Mouse (Mus musculus): Measurements from ENCODE around the gene Defb21. TPM values are rescaled to one million over a fixed set of nuclear protein-coding genes. Genes with fewer than 3 reads are reported as not detected.

The Defb21 gene
- polyA plus RNA-seq, 1 experiment from 2014 or later = not detected

DNA sequence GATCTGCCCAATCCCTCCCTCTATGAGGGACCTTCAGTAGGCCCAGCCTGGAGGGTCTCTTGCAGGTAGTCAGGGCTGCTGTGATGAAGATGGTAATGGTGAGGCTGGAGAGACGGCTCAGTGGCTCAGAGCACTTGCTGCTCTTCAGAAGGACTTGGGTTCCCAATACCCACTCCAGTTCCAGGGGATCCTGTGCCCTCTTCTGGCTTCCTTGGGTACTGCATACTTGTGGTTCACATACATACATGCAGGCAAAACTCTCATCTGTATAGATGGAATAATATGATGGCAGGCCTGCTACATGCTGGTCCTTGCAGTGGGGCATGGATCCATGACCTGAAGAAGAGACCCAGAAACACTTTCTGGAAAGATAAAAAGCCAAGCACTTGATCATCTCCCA, 36.2 kb downstream of the Defb21 start:
- DNase-seq (ENCODE audit: low spot score) = no peak
- Histone ChIP-seq H3K9me3 (replicated peaks; ENCODE audit: control insufficient read depth, low read length) (no peaks in the 10 kb centered on the region), H3K4me2 (ENCODE audit: low read depth, low read length) (no peak overlapping the region), H3K27ac (replicated peaks; ENCODE audit: low read depth, low read length) (no peak overlapping the region), H3K27me3 (ENCODE audit: control insufficient read depth, insufficient read depth, low read length) (no peaks in the 10 kb centered on the region), H3K4me3 (ENCODE audit: low read depth, low read length) (no peak overlapping the region), H3K36me3 (replicated peaks; ENCODE audit: control insufficient read depth, insufficient read depth, low read depth, low read length) (no peaks in the 10 kb centered on the region), H3K9ac (replicated peaks; ENCODE audit: low read length) (no peak overlapping the region), H3K4me1 (ENCODE audit: control insufficient read depth, insufficient read depth, low read length) (no peaks in the 10 kb centered on the region)
- WGBS = 78% methylated on average over 1 of the region's 1 CpGs
- ATAC-seq (replicated peaks; ENCODE audit: insufficient number of reproducible peaks, low FRiP score, low TSS enrichment, low read depth) = no peak

- no peak overlapping the region for H3K27ac ChIP-seq (replicated peaks; ENCODE audit: low read depth, low read length)
- ATAC-seq (replicated peaks; ENCODE audit: insufficient number of reproducible peaks, low FRiP score, low TSS enrichment, low read depth) = no peak
- no peaks in the 10 kb centered on the region for H3K36me3 ChIP-seq (replicated peaks; ENCODE audit: control insufficient read depth, insufficient read depth, low read depth, low read length)
- H3K4me1 ChIP-seq (ENCODE audit: control insufficient read depth, insufficient read depth, low read length) = no peaks in the 10 kb centered on the region
- H3K27me3 ChIP-seq (ENCODE audit: control insufficient read depth, insufficient read depth, low read length) = no peaks in the 10 kb centered on the region
- H3K4me3 ChIP-seq (ENCODE audit: low read depth, low read length) = no peak overlapping the region
- H3K9me3 ChIP-seq (replicated peaks; ENCODE audit: control insufficient read depth, low read length) = no peaks in the 10 kb centered on the region
- 32% methylated on average over 7 of the region's 8 CpGs for WGBS
- H3K9ac ChIP-seq (replicated peaks; ENCODE audit: low read length) = no peak overlapping the region
- no peak overlapping the region for H3K4me2 ChIP-seq (ENCODE audit: low read depth, low read length)
- peak; percentile 10 for DNase-seq (ENCODE audit: low spot score)
Measured at GRCm38 (mm10) chr2:152612193-152612592, 39.6 kb downstream of the Defb21 start.

DNA sequence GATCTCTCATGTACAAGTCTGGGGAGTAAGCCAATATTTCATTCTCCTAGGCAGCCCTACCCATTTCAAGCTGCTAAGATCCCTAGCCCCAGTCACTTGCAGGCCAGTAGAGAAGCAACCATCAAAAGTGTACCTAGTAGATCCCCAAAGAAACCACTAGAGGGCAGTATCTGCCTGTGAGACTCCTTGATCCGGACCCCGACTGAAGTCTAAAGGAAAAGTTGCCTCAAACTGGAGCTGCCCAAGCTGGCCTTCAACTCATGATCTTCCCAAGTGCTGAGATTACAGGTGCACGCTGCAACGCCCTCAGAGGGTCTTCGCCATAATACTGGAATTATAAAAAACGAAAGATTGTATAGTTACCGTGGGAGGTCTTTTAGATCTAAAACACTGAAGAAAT, 43.0 kb downstream of the Defb21 start:
- no peaks in the 10 kb centered on the region for H3K9me3 ChIP-seq (replicated peaks; ENCODE audit: control insufficient read depth, low read length)
- H3K9ac ChIP-seq (replicated peaks; ENCODE audit: low read length) = no peak overlapping the region
- H3K36me3 ChIP-seq (replicated peaks; ENCODE audit: control insufficient read depth, insufficient read depth, low read depth, low read length) = no peaks in the 10 kb centered on the region
- ATAC-seq (replicated peaks; ENCODE audit: insufficient number of reproducible peaks, low FRiP score, low TSS enrichment, low read depth) = no peak
- DNase-seq (ENCODE audit: low spot score) = peak; percentile 89
- no peaks in the 10 kb centered on the region for H3K4me1 ChIP-seq (ENCODE audit: control insufficient read depth, insufficient read depth, low read length)
- H3K27me3 ChIP-seq (ENCODE audit: control insufficient read depth, insufficient read depth, low read length) = no peaks in the 10 kb centered on the region
- WGBS = 12% methylated on average over 7 of the region's 7 CpGs
- H3K4me3 ChIP-seq (ENCODE audit: low read depth, low read length) = no peak overlapping the region
- H3K4me2 ChIP-seq (ENCODE audit: low read depth, low read length) = no peak overlapping the region
- no peak overlapping the region for H3K27ac ChIP-seq (replicated peaks; ENCODE audit: low read depth, low read length)

DNA sequence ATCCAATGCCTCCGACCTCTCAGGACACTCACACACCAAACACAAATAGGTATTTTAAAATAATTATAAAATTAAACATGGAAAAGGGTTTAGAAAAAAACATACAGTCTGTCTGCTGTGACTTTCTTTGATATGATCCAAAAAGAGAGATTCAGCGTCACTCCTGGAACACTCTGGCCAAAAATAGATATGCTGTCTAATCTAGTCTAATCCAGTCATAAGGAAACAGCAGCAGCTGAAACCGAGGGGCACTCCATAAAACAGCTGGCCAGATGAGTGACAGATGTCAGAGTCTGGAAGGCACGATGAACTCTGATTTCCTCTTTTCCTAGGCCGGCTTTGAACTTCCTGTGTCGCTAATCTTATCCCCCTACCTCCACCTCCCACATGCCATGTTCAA, 43.9 kb downstream of the Defb21 start:
- Histone ChIP-seq H3K27ac (replicated peaks; ENCODE audit: low read depth, low read length) (no peak overlapping the region), H3K27me3 (ENCODE audit: control insufficient read depth, insufficient read depth, low read length) (no peaks in the 10 kb centered on the region), H3K36me3 (replicated peaks; ENCODE audit: control insufficient read depth, insufficient read depth, low read depth, low read length) (no peaks in the 10 kb centered on the region), H3K4me2 (ENCODE audit: low read depth, low read length) (no peak overlapping the region), H3K4me1 (ENCODE audit: control insufficient read depth, insufficient read depth, low read length) (no peaks in the 10 kb centered on the region), H3K9ac (replicated peaks; ENCODE audit: low read length) (no peak overlapping the region), H3K4me3 (ENCODE audit: low read depth, low read length) (no peak overlapping the region), H3K9me3 (replicated peaks; ENCODE audit: control insufficient read depth, low read length) (no peaks in the 10 kb centered on the region)
- ATAC-seq (replicated peaks; ENCODE audit: insufficient number of reproducible peaks, low FRiP score, low TSS enrichment, low read depth) = no peak
- DNase-seq (ENCODE audit: low spot score) = no peak
- WGBS = 71% methylated on average over 6 of the region's 6 CpGs

DNA sequence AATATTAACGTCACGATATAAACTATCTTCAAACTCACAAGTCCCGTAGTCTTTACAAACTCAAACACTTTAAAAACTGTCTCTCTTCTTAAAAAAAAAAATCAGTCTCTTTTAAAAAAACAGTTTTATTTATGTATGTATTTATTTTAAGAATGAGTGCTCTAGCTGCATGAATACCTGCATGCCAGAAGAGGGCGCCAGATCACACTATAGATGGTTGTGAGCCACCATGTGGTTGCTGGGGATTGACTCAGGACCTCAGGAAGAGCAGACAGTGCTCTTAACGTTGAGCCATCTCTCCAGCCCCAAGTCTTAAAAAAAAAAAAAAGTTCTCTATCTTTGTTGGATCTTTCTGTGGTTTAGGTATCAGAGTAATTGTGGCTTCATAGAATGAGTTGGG, 44.8 kb downstream of the Defb21 start:
- Histone ChIP-seq H3K4me1 (ENCODE audit: control insufficient read depth, insufficient read depth, low read length) (no peaks in the 10 kb centered on the region), H3K4me3 (ENCODE audit: low read depth, low read length) (no peak overlapping the region), H3K27ac (replicated peaks; ENCODE audit: low read depth, low read length) (no peak overlapping the region), H3K36me3 (replicated peaks; ENCODE audit: control insufficient read depth, insufficient read depth, low read depth, low read length) (no peaks in the 10 kb centered on the region), H3K4me2 (ENCODE audit: low read depth, low read length) (no peak overlapping the region), H3K27me3 (ENCODE audit: control insufficient read depth, insufficient read depth, low read length) (no peaks in the 10 kb centered on the region), H3K9me3 (replicated peaks; ENCODE audit: control insufficient read depth, low read length) (no peaks in the 10 kb centered on the region), H3K9ac (replicated peaks; ENCODE audit: low read length) (no peak overlapping the region)
- ATAC-seq (replicated peaks; ENCODE audit: insufficient number of reproducible peaks, low FRiP score, low TSS enrichment, low read depth) = no peak
- DNase-seq (ENCODE audit: low spot score) = no peak
- 53% methylated on average over 5 of the region's 5 CpGs for WGBS

DNA sequence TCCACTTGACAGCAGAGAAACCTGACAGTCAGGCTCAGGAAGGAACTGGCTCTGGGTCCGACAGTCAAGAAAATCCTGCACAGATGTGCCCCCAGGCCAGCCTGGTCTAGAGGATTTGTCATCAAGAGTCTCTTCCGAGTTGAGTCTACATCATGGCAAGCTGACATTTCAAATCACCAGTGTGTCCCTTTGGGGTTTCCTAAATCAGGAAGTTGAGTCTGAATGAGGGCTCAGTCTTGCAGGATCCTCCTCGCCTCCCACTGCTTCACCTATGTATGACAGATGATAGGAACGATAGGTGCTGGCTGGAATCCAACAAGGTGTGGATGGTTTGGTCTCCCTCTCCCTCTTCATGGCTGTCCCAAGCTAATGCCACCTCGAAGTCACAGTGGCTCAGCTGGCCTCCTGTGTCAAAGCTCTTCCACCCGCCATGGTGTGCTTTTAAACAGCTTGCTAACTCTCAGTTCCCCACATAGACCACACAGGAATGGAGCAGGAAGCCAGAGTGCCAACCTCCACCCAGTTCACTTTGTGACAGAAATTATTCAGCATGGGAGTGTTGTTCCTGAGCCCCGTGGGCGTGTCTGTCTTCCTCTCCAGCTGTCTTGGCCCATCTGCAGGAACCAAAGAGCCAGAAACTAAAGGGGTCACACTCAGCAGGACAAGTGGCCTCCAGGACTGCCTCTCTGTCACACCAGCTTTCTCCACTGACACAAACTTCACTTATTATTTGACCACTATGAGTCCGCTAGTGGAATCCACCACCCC, 48.0 kb downstream of the Defb21 start:
- Histone ChIP-seq H3K9me3 (replicated peaks; ENCODE audit: control insufficient read depth, low read length) (no peaks in the 10 kb centered on the region), H3K4me1 (ENCODE audit: control insufficient read depth, insufficient read depth, low read length) (no peaks in the 10 kb centered on the region), H3K9ac (replicated peaks; ENCODE audit: low read length) (no peak overlapping the region), H3K4me3 (ENCODE audit: low read depth, low read length) (no peak overlapping the region), H3K27me3 (ENCODE audit: control insufficient read depth, insufficient read depth, low read length) (peaks cover 3% of the 10 kb centered on the region), H3K4me2 (ENCODE audit: low read depth, low read length) (no peak overlapping the region), H3K36me3 (replicated peaks; ENCODE audit: control insufficient read depth, insufficient read depth, low read depth, low read length) (no peaks in the 10 kb centered on the region), H3K27ac (replicated peaks; ENCODE audit: low read depth, low read length) (no peak overlapping the region)
- DNase-seq (ENCODE audit: low spot score) = no peak
- no peak for ATAC-seq (replicated peaks; ENCODE audit: insufficient number of reproducible peaks, low FRiP score, low TSS enrichment, low read depth)
- 63% methylated on average over 9 of the region's 9 CpGs for WGBS

DNA sequence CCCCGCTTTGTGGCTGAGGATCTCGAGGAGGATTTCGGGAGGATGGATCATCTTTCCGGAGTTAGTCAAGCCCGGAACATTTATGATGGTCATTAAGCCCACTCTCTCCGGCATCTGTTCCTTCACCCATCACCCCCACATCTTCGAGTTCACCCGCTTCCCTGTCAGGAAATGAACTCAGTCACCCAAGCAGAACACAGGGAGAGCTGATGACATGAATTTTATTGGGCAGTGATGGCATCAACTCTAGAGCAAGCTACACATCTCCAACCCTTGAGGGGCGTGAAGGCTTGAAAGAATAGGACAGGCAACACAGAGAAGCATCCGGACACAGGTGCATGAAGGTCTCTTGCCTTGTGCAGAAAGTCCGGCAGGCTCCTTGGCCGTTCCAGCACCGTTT, 49.6 kb downstream of the Defb21 start:
- Histone ChIP-seq H3K4me1 (ENCODE audit: control insufficient read depth, insufficient read depth, low read length) (peaks cover 2% of the 10 kb centered on the region; the same call in 1 of the 2 replicates), H3K27ac (replicated peaks; ENCODE audit: low read depth, low read length) (no peak overlapping the region), H3K4me3 (ENCODE audit: low read depth, low read length) (no peak overlapping the region), H3K9ac (replicated peaks; ENCODE audit: low read length) (no peak overlapping the region), H3K27me3 (ENCODE audit: control insufficient read depth, insufficient read depth, low read length) (peaks cover 17% of the 10 kb centered on the region), H3K36me3 (replicated peaks; ENCODE audit: control insufficient read depth, insufficient read depth, low read depth, low read length) (no peaks in the 10 kb centered on the region), H3K9me3 (replicated peaks; ENCODE audit: control insufficient read depth, low read length) (no peaks in the 10 kb centered on the region), H3K4me2 (ENCODE audit: low read depth, low read length) (no peak overlapping the region)
- no peak for ATAC-seq (replicated peaks; ENCODE audit: insufficient number of reproducible peaks, low FRiP score, low TSS enrichment, low read depth)
- DNase-seq (ENCODE audit: low spot score) = no peak
- 88% methylated on average over 13 of the region's 13 CpGs for WGBS

- H3K4me3 ChIP-seq (ENCODE audit: low read depth, low read length) = no peak within 1 kb of the TSS
- H3K4me2 ChIP-seq (ENCODE audit: low read depth, low read length) = no peak within 1 kb of the TSS
- peaks cover 2% of the 10 kb centered on the region; the same call in 1 of the 2 replicates for H3K4me1 ChIP-seq (ENCODE audit: control insufficient read depth, insufficient read depth, low read length)
- ATAC-seq (replicated peaks; ENCODE audit: insufficient number of reproducible peaks, low FRiP score, low TSS enrichment, low read depth) (no peak), DNase-seq (ENCODE audit: low spot score) (no peak)
- 82% methylated on average over 7 of the region's 7 CpGs for WGBS
- peaks cover 22% of the 10 kb centered on the region for H3K27me3 ChIP-seq (ENCODE audit: control insufficient read depth, insufficient read depth, low read length)
- H3K9me3 ChIP-seq (replicated peaks; ENCODE audit: control insufficient read depth, low read length) = no peaks in the 10 kb centered on the region
- no peak within 1 kb of the TSS for H3K27ac ChIP-seq (replicated peaks; ENCODE audit: low read depth, low read length)
- H3K9ac ChIP-seq (replicated peaks; ENCODE audit: low read length) = no peak within 1 kb of the TSS
- H3K36me3 ChIP-seq (replicated peaks; ENCODE audit: control insufficient read depth, insufficient read depth, low read depth, low read length) = no peaks in the 10 kb centered on the region
Measured at GRCm38 (mm10) chr2:152622953-152623352, 50.4 kb downstream of the Defb21 start, which contains the start of gene Defb25. Defb25 (minus strand) TSS chr2:152623053.

All from embryonic facial prominence, embryonic 11.5 days (tissue).